Mouse (Mus musculus) ES-E14 (cell line): ENCODE measurements around the gene Cd79b. TPM values are rescaled to one million over a fixed set of nuclear protein-coding genes. Genes with fewer than 3 reads are reported as not detected.

Experiments
- DNase-seq: peaks from one replicate; pipeline ENCODE4 v3.0.0-alpha.2; 2013; ENCODE audit warnings: low read depth, low spot score
- H3K27ac ChIP-seq: 2 replicates; pipeline ENCODE4 v1.5.1; 2012; ENCODE audit warnings: low read depth, mild to moderate bottlenecking, low read length, moderate library complexity, mixed read lengths; ENCODE audit not compliant: poor library complexity, insufficient read depth, severe bottlenecking
- H3K36me3 ChIP-seq: 2 replicates; pipeline ENCODE4 v1.6.1; 2012; ENCODE audit warnings: mild to moderate bottlenecking, low read length, moderate library complexity, mixed read lengths; ENCODE audit not compliant: control insufficient read depth, poor library complexity, insufficient read depth, severe bottlenecking
- H3K4me1 ChIP-seq, 2 experiments: fragments of 150-350 bp in 1 of 2; sonication (generic) in 1 of 2; 2 replicates each; pipeline ENCODE4 v1.6.1; 2012; ENCODE audit warnings: low read length in 2 of 2, mild to moderate bottlenecking in 1 of 2, mixed read lengths in 1 of 2; ENCODE audit not compliant: control insufficient read depth in 2 of 2, insufficient read depth in 2 of 2, poor library complexity in 1 of 2
- H3K4me3 ChIP-seq, 2 experiments: fragments of 150-350 bp in 1 of 2; sonication (generic) in 1 of 2; 2 replicates each; pipeline ENCODE4 v1.5.1; 2012; ENCODE audit warnings: low read length in 2 of 2, low read depth in 1 of 2, mild to moderate bottlenecking in 1 of 2, mixed read lengths in 1 of 2; ENCODE audit not compliant: insufficient read depth in 1 of 2, poor library complexity in 1 of 2, severe bottlenecking in 1 of 2
- H3K9ac ChIP-seq: 2 replicates; pipeline ENCODE4 v1.6.1; 2012; ENCODE audit warnings: low read depth, mild to moderate bottlenecking, low read length, mixed read lengths; ENCODE audit not compliant: poor library complexity, insufficient read depth, severe bottlenecking
- H3K9me3 ChIP-seq: fragments of 150-350 bp; sonication (generic); 2 replicates; pipeline ENCODE4 v1.6.1; 2012; ENCODE audit warnings: low read depth, mild to moderate bottlenecking, low read length; ENCODE audit not compliant: control insufficient read depth, insufficient read depth
- CHD2 ChIP-seq: IDR thresholded peaks from 2 replicates; pipeline ENCODE4 v1.6.1; 2014; ENCODE audit warnings: mild to moderate bottlenecking, low read depth, low read length, inconsistent platforms
- HCFC1 ChIP-seq: IDR thresholded peaks from 2 replicates; pipeline ENCODE4 v1.6.1; 2012; ENCODE audit warnings: low read length, inconsistent platforms, borderline replicate concordance; ENCODE audit not compliant: insufficient read depth
- MAFK ChIP-seq: IDR thresholded peaks from 2 replicates; pipeline ENCODE4 v1.6.1; 2014; ENCODE audit warnings: mild to moderate bottlenecking, low read depth, low read length, inconsistent platforms; ENCODE audit not compliant: insufficient read depth
- ZC3H11A ChIP-seq: IDR thresholded peaks from 2 replicates; pipeline ENCODE4 v1.6.1; 2012; ENCODE audit warnings: low read depth, mild to moderate bottlenecking, inconsistent platforms, low read length, borderline replicate concordance
- ZNF384 ChIP-seq: IDR thresholded peaks from 2 replicates; pipeline ENCODE4 v1.6.1; 2012; ENCODE audit warnings: low read depth, low read length, inconsistent platforms
- in situ Hi-C, 2 experiments: fragments of 600-800 bp; cut with MboI; formaldehyde crosslinking; loops; one replicate each; pipeline ENCODE4 v1.15.1; 2025; ENCODE audit warnings: low sequenced_read_pairs in 2 of 2, inconsistent platforms in 1 of 2; ENCODE audit not compliant: unreplicated experiment in 2 of 2
- total RNA-seq: library from RNA; depleted of rRNA; stranded (reverse); fragments of 300-350 nt; gene quantifications from 2 replicates; pipeline ENCODE4 v1.2.3, GENCODE M21; 2012

Gene Cd79b
- total RNA-seq, 1 experiment = 3.6 TPM

DNA sequence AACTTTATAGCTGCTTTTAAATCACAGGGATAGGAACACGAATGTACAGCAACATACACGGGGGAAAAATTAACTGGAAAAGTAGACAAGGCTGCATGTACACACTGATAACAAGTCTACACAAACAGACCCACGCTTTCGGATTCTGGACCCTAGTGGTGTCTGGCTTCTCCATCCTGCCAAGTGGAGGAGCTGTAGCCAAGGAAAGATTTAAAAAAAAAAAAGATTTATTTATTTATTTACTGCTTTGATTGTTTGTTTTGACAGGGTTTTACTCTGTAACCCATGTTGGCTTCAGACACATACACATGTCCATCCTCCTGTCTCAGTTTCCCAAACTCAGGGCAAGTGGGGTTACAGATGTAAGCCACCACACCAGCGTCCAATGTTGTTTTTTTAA lies 7.1 kb downstream of the Cd79b start:
- DNase-seq = no peak
- in situ Hi-C loops = no loop called here
- Histone ChIP-seq H3K27ac (no peak overlapping the region), H3K9ac (no peak overlapping the region), H3K4me1 (no peaks in the 10 kb centered on the region; a peak in 1 of 4 replicates), H3K36me3 (no peaks in the 10 kb centered on the region), H3K9me3 (no peaks in the 10 kb centered on the region), H3K4me3 (no peak overlapping the region)
- no peak for TF ChIP-seq HCFC1
- TF ChIP-seq MAFK = no peak
- no peak for TF ChIP-seq CHD2
- no peak for TF ChIP-seq ZNF384

DNA sequence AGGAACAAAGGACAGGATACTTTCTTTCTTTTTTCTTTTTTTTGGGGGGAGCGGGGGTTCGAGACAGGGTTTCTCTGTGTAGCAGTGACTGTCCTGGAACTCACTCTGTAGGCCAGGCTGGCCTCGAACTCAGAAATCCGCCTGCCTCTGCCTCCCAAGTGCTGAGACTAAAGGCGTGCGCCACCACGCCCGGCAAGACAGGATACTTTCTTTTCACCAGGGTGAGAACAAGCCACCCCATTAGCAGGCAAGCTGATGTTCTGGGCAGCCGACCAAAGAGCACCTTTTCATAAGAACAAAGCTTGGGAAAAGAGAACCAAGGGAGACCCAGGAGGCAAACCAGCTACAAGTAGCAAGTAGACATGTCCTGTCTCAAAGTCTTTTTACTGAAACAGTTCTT lies 7.8 kb downstream of the Cd79b start:
- H3K4me1 ChIP-seq = no peaks in the 10 kb centered on the region; a peak in 1 of 4 replicates
- TF ChIP-seq ZC3H11A (no peak), CHD2 (no peak), HCFC1 (no peak), MAFK (no peak), ZNF384 (no peak)
- in situ Hi-C loops = no loop called here

GRCm38 (mm10) chr11:106306065-106306385 lies 8.5 kb downstream of the Cd79b start:
- no peaks in the 10 kb centered on the region for H3K9me3 ChIP-seq
- H3K36me3 ChIP-seq = no peaks in the 10 kb centered on the region
- TF ChIP-seq HCFC1 (no peak), MAFK (peak; percentile 65), ZNF384 (no peak)
- H3K4me1 ChIP-seq = no peaks in the 10 kb centered on the region; a peak in 1 of 4 replicates
- no peak overlapping the region for H3K4me3 ChIP-seq
- H3K9ac ChIP-seq = no peak overlapping the region
- no peak overlapping the region for H3K27ac ChIP-seq
- in situ Hi-C loops = no loop called here
- DNase-seq = no peak

More for the DNA sequence above, 7.8 kb downstream of the Cd79b start:
- H3K36me3 ChIP-seq = no peaks in the 10 kb centered on the region
- no peak for DNase-seq
- no peaks in the 10 kb centered on the region for H3K9me3 ChIP-seq
- H3K4me3 ChIP-seq = no peak overlapping the region
- H3K27ac ChIP-seq = no peak overlapping the region
- H3K9ac ChIP-seq = no peak overlapping the region

GRCm38 (mm10) chr11:106305348-106306064 lies 9.1 kb downstream of the Cd79b start:
- in situ Hi-C loops = no loop called here
- Histone ChIP-seq H3K9ac (no peak overlapping the region), H3K4me3 (no peak overlapping the region), H3K9me3 (no peaks in the 10 kb centered on the region), H3K36me3 (no peaks in the 10 kb centered on the region), H3K4me1 (no peaks in the 10 kb centered on the region; a peak in 1 of 4 replicates), H3K27ac (no peak overlapping the region)
- no peak for DNase-seq
- TF ChIP-seq ZC3H11A (no peak), ZNF384 (no peak), MAFK (no peak), HCFC1 (no peak), CHD2 (no peak)

GRCm38 (mm10) chr11:106302634-106303033 lies 11.9 kb downstream of the Cd79b start:
- Histone ChIP-seq H3K9me3 (no peaks in the 10 kb centered on the region), H3K4me3 (no peak overlapping the region), H3K27ac (no peak overlapping the region), H3K9ac (no peak overlapping the region), H3K4me1 (no peaks in the 10 kb centered on the region), H3K36me3 (no peaks in the 10 kb centered on the region)
- TF ChIP-seq HCFC1 (no peak), ZC3H11A (peak; percentile 53; the same call in 1 of the 2 replicates), ZNF384 (no peak), CHD2 (no peak), MAFK (no peak)
- DNase-seq = peak; percentile 71
- in situ Hi-C loops = no loop called here
